ENCODE assay signal across 25 mouse cellular contexts in genomic region chr14:72199900-72200299, GRCm38 (mm10).
DNase-seq lines count a peak whose midpoint lies in the region; ATAC-seq and TF ChIP-seq lines count a peak whose summit lies in the region.
"Had no signal": no experiment of that assay in that cellular context is flagged by ENCODE, and none has a peak within 500 bp of the region (broad histone marks: within the 10 kb centered on the region; RNA-seq: fewer than 3 reads in every experiment).

No protein-coding gene starts in this region.

- peak; percentile 60 for ATAC-seq in kidney, embryonic 15.5 days (replicated peaks; ENCODE audit: low FRiP score)
- 0 out of 2 replicates have a peak, but pooled peaks have one; percentile 23 for ATAC-seq in stomach, embryonic 14.5 days (ENCODE audit: insufficient number of reproducible peaks, insufficient read depth, low FRiP score, low read depth)
- ATAC-seq in stomach, postnatal 0 days (ENCODE audit: low FRiP score, low TSS enrichment): no peak
- ATAC-seq: CD4-positive, CD25-positive, alpha-beta regulatory T cell, adult 4 months; forebrain, embryonic 14.5 days; forebrain, postnatal 0 days had no signal

- H3K27me3 ChIP-seq in kidney, embryonic 15.5 days: no peaks in the 10 kb centered on the region
- no peaks in the 10 kb centered on the region for H3K27me3 ChIP-seq in stomach, embryonic 14.5 days (ENCODE audit: control insufficient read depth, insufficient read depth, low read length)
- no peaks in the 10 kb centered on the region for H3K27me3 ChIP-seq in stomach, postnatal 0 days (ENCODE audit: control insufficient read depth, insufficient read depth, low read length)
- H3K27me3 ChIP-seq: embryonic facial prominence, embryonic 12.5 days; embryonic facial prominence, embryonic 15.5 days; heart, embryonic 12.5 days; heart, embryonic 15.5 days had no signal

- no peak overlapping the region for H3K9ac ChIP-seq in kidney, embryonic 15.5 days
- H3K9ac ChIP-seq in stomach, embryonic 14.5 days (replicated peaks; ENCODE audit: low read depth, low read length): no peak overlapping the region
- no peak overlapping the region for H3K9ac ChIP-seq in stomach, postnatal 0 days (ENCODE audit: low read length)
- H3K9ac ChIP-seq: embryonic facial prominence, embryonic 12.5 days; embryonic facial prominence, embryonic 15.5 days; forebrain, postnatal 0 days; heart, embryonic 12.5 days; heart, embryonic 15.5 days; hindbrain, embryonic 14.5 days had no signal

- TF ChIP-seq EP300 in stomach, postnatal 0 days (optimal IDR thresholded peaks at IDR 0.05): no peak

- no peaks in the 10 kb centered on the region for H3K9me3 ChIP-seq in kidney, embryonic 15.5 days (replicated peaks)
- H3K9me3 ChIP-seq in stomach, embryonic 14.5 days (ENCODE audit: control insufficient read depth, low read depth, low read length): no peaks in the 10 kb centered on the region
- no peaks in the 10 kb centered on the region for H3K9me3 ChIP-seq in stomach, postnatal 0 days (ENCODE audit: control insufficient read depth, low read length)
- H3K9me3 ChIP-seq: embryonic facial prominence, embryonic 12.5 days; embryonic facial prominence, embryonic 15.5 days; heart, embryonic 12.5 days; heart, embryonic 15.5 days had no signal

- H3K4me2 ChIP-seq in kidney, embryonic 15.5 days: no peak overlapping the region
- no peak overlapping the region for H3K4me2 ChIP-seq in stomach, embryonic 14.5 days (replicated peaks; ENCODE audit: low read depth, low read length)
- no peak overlapping the region for H3K4me2 ChIP-seq in stomach, postnatal 0 days (replicated peaks; ENCODE audit: low read depth)
- H3K4me2 ChIP-seq: embryonic facial prominence, embryonic 12.5 days; embryonic facial prominence, embryonic 15.5 days; heart, embryonic 12.5 days; heart, embryonic 15.5 days; hindbrain, embryonic 14.5 days had no signal

- H3K27ac ChIP-seq in kidney, embryonic 15.5 days: peak overlapping the region; percentile 65
- no peak overlapping the region for H3K27ac ChIP-seq in stomach, embryonic 14.5 days (ENCODE audit: low read length)
- H3K27ac ChIP-seq in stomach, postnatal 0 days (replicated peaks): no peak overlapping the region
- H3K27ac ChIP-seq: embryonic facial prominence, embryonic 12.5 days; embryonic facial prominence, embryonic 15.5 days; gastrocnemius, adult 2 months; heart, embryonic 15.5 days; hindbrain, embryonic 14.5 days had no signal

- TF ChIP-seq CTCF in stomach, postnatal 0 days (IDR thresholded peaks at IDR 0.05; ENCODE audit: low read depth): no peak

- H3K4me3 ChIP-seq in kidney, embryonic 15.5 days (replicated peaks): no peak overlapping the region
- H3K4me3 ChIP-seq in stomach, embryonic 14.5 days (ENCODE audit: low read depth, low read length): no peak overlapping the region
- H3K4me3 ChIP-seq in stomach, postnatal 0 days (ENCODE audit: low read depth, low read length): no peak overlapping the region
- H3K4me3 ChIP-seq: embryonic facial prominence, embryonic 12.5 days; embryonic facial prominence, embryonic 15.5 days; gastrocnemius, adult 2 months; heart, embryonic 12.5 days; heart, embryonic 15.5 days had no signal

- H3K4me1 ChIP-seq in kidney, embryonic 15.5 days: peaks cover 4% of the 10 kb centered on the region
- H3K4me1 ChIP-seq in stomach, embryonic 14.5 days (ENCODE audit: control insufficient read depth, insufficient read depth, low read length): 0 out of 2 replicates have a peak, but pooled peaks cover 4% of the 10 kb centered on the region
- no peaks in the 10 kb centered on the region for H3K4me1 ChIP-seq in stomach, postnatal 0 days (replicated peaks; ENCODE audit: control insufficient read depth, insufficient read depth)
- H3K4me1 ChIP-seq: embryonic facial prominence, embryonic 12.5 days; embryonic facial prominence, embryonic 15.5 days; heart, embryonic 12.5 days; heart, embryonic 15.5 days had no signal

- DNase-seq in kidney, postnatal 10 days: no peak
- DNase-seq in kidney, postnatal 4 days: peak; percentile 18 to 39
- DNase-seq in kidney, postnatal 25 days: no peak
- DNase-seq in stomach, postnatal 0 days (ENCODE audit: low spot score): no peak
- DNase-seq: adrenal gland, adult 2 months; adrenal gland, postnatal 14 days; cerebellum, adult 11 months; cerebellum, adult 2 months; cerebellum, adult 9-11 months; cerebellum, postnatal 25 days; forebrain, postnatal 0 days; gastrocnemius, adult 2 months; gastrocnemius, postnatal 14 days; heart, adult 11 months; heart, postnatal 14 days; heart, postnatal 4 days had no signal

- no peaks in the 10 kb centered on the region for H3K36me3 ChIP-seq in kidney, embryonic 15.5 days
- no peaks in the 10 kb centered on the region for H3K36me3 ChIP-seq in stomach, embryonic 14.5 days (ENCODE audit: control insufficient read depth, insufficient read depth, low read length)
- H3K36me3 ChIP-seq in stomach, postnatal 0 days (ENCODE audit: control insufficient read depth, insufficient read depth, low read length): no peaks in the 10 kb centered on the region
- H3K36me3 ChIP-seq: embryonic facial prominence, embryonic 12.5 days; embryonic facial prominence, embryonic 15.5 days; heart, embryonic 12.5 days; heart, embryonic 15.5 days had no signal

Comparison
In these comparisons a context has a peak if more than half of its experiments do, and no peak if none do; other contexts are left out.
1. DNase-seq: peak in kidney, postnatal 4 days (2 of 2); none in kidney, postnatal 10 days (single experiment), kidney, postnatal 25 days (0 of 2) and stomach, postnatal 0 days (single experiment).